Mouse (Mus musculus) adrenal gland, postnatal 36 days (tissue): ENCODE data around the gene Sort1. TPM values are rescaled to one million over a fixed set of nuclear protein-coding genes. Genes with fewer than 3 reads are reported as not detected.

ENCODE experiments used
- DNase-seq, 2 experiments: peaks; one replicate each; pipeline ENCODE4 v3.0.0; 2021; ENCODE audit warnings: mixed read lengths in 1 of 2
- total RNA-seq, 2 experiments: library from RNA; stranded (reverse); gene quantifications; 2 replicates each; pipeline ENCODE4 v1.2.3; 2021

Gene Sort1
- total RNA-seq, 2 experiments from 2014 or later: 40.7 to 50.8 TPM

GRCm38 (mm10) chr3:108295379-108296219, 11.7 kb downstream of the Sort1 start:
- DNase-seq: peak; percentile 41 to 74

DNA sequence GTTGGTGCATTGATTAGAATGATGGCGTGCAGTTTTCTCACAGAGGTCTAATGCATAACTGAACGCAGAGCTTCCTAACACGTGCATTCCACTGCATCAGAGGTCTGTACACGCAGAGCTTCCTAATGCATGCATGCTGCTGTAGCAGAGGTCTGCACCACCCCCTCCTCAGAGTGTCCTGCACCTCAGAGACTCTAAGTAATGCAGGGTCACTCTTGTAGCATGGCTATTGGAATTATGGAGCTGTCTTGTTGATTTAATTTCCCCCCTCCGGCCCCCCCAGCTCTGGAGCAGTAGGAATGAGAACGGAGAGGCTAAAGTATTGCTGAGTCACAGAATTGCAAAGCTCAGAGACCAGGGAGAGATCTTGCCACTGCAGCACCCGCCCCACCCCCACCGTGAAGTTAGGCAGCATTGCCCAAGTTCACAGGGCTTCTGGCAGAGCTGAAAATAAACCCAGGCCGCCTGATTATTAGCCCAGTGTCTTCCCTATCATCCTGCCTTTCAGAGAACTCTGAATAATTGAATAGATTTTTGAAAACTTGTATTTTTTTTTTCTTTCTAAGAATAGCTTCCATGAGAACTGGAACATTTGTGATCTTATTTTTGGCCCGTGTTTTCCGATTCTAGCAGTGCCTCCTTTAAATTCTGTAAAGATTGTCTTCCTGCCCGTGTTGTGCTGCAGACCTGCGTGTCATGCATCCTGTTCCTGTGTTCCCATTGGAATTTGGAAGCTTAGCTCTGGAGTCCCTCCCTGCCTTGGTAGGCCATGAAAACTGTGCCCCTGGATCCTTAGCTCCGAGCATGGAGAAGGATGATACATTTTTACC, 12.6 kb downstream of the Sort1 start:
- peak; percentile 79 to 90 for DNase-seq

DNA sequence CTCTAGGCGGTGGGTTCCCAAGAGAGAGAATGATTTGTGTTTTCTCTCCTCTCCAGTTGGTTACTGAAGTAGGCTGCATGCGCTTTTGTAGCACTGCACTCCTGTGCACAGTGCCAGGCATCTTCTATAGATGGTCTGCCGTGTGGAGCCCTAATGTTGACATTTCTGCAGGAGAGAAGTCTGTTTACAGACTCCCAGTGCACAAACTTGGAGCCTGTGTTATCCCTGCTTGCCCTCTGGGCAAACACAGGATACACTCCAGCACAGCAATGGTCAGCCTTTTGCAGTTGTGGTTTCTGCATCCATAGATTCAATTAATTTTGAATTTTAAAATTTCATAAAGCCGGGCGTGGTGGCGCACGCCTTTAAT, 13.2 kb downstream of the Sort1 start:
- DNase-seq: no peak

DNA sequence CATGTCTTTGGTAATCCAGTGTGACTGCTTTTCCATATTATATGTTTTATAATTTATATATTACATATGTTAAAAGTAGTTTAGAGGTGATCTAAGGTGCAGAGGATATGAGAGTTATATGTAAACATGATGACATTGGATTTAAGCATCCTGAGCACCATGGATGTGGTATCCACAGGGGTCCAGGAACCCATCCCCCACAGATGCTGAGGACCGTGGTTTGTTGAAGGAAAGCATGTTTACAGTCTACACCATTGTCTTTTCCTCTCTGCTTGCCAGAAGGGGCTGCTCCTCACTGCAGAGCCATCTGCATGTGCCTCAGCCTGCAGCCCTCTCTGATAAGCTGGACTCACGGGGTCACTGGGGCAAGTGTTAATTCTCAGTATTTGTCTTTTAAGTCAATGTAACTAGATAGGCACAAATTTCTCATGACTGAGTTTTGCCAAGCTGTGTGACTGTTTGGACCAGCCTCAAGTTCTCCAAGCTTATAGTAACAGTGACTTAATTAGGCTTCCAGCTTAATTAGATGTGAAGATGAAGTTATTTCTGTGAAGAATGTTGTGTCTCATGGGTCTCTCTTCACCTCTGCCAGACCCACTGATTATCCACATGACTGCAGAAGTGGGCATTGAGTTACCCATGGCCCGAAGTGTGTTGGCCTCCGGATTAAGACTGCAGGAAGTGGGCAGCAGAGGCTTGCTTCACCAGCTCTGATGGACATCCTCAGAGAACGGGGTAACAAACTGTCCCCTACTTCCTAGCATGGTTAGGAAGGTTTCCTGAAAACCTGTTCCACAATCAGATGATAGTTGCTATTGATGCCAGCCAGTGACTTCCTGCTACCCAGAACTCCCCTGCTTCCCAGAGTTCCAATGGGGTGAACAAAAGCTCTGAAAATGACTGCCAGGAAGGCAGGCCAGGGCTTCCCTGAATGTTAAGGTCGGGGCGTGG, 14.0 kb downstream of the Sort1 start:
- DNase-seq: no peak

DNA sequence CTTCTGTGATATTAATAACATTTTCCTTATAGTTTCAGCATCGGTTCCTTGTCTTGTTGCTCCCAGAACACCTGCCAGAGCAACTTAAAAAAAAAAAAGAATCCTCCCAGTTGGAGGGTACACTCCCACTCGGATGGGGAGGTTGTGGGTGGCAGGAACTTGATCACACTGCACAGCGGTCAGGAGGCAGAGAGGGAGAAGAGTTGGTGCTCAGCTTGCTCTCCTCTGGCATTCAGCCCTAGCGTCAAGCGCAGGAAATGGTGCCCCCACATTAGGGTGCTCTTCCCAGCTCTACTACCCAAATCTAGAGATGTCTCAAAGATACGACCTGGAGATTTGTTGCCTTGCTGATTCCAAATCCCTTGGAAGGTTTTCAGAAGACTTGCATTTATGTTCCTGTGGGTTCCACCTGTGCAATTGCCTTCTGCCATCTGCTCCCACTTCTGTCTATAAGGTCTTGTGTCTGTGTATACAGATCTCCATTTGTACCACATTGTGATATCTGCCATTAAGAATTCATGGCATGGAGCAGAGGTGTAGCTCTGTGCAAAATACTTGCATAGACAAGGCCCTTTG, 16.7 kb downstream of the Sort1 start:
- no peak for DNase-seq

DNA sequence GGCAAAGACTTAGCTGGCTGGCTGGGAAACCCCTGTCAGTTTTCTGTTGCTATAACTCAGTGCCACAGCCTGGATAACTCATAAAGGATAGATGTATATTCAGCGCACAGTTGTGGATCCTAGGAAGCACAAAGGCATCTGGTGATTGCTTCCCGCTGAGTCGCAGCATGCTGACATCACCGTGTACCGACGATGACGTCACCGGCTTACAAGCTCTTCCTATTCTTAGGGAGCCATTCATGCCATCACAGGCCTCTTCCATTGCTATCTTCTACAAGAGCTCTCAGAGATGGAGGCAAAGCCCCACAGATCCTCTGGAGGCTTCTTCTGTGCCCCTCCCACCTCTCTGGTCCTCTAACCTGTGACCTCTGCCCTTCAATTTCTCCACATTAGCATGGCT, 19.8 kb downstream of the Sort1 start:
- no peak for DNase-seq

- DNase-seq: no peak
These were observed 20.9 kb downstream of the Sort1 start for GRCm38 (mm10) chr3:108304747-108305146.

- DNase-seq: no peak
These were observed 22.5 kb downstream of the Sort1 start for GRCm38 (mm10) chr3:108306387-108306786.

DNA sequence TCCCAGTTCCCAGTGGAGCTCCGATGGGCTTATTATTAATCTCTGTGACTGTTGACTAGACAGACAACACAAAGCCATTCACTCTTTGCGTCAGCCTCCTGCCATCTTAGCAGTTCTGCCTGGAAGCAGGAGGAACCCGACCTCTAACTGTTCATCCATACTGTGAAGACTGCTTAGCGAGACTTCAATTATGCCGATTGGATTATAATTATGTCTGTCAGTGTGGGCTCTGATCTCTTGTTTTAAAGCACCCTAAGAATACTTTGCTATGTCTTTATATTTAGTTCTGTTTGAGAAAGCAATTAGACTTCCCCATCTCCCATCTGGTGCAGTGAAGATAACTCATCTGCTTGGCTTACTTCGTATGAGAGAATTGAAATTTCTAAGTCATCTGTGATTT, 23.6 kb downstream of the Sort1 start:
- DNase-seq: no peak

DNA sequence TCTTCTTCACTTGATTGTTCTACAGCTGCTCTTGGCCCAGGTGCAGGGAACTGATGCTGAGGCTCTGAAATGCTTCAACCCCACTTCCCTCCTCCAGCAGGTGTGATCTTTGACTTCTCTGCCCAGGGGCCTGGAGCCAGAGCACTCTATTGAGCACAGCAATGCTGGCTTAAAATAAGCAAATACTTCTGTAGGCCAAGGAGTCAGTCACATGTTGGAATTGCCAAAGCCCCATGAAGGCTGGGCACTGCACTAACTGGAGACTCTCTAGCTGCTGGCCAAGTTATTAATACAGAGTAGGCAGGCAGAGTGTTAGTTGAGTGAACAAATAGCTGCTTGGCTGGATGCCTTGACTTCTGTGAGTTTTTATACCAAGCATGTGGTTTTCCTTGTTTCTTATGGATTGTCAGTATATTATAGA, 27.0 kb downstream of the Sort1 start:
- DNase-seq: peak in 1 of 2 experiments; percentile 29

GRCm38 (mm10) chr3:108311688-108312087, 27.8 kb downstream of the Sort1 start:
- peak; percentile 20 to 44 for DNase-seq

- DNase-seq: no peak
These were observed 28.5 kb downstream of the Sort1 start for GRCm38 (mm10) chr3:108312414-108312813.

DNA sequence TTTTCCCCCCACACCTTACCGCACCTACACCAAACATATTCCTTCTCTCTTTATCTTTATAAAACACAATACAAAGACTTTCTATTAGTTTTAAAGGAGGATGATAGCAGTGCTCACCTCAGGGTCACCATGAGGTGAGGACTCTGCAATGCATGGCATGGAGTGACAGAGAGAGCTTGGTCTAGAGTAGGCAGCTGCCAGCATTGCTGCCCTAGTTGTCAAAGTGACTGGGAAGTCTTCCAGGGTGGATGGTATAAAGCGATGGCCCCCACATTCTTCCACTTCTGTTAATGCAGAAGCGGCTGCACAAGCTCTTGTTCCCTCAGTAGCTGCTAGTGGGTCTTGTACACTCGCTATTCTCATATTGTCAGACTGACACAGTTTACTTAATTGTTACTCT, 29.3 kb downstream of the Sort1 start:
- DNase-seq: no peak

DNA sequence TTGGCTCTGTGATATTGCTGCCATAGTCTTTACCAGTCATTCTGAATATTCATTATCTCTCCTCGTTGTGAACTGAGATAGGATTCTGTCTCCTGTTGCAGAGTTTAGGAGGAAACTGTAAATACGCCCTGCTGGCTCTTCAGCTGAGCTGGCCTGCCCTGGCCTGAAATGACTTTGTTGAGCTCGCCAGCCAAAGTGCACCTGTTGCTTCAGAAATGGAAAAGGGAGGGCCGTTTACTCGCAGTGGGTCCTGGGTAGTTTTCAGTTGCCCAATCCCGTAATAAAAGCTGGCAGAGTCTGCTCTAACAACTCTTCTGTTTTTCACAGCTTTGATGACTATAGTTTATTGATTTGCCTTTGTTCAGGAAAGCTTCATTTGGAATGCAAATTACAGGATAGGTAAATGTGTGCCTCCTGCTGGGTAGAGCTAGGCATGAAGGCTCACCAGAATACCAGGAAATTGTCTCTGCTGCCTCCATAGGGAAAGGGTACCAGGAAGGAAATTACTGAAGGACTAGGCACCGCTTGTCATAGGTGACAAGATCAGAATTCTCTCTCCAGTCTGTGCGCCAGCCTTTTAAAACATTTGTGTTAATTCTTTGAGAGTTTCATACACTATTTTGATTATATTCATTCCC, 30.3 kb downstream of the Sort1 start:
- peak in 1 of 2 experiments; percentile 40 for DNase-seq

GRCm38 (mm10) chr3:108318517-108318916, 34.6 kb downstream of the Sort1 start:
- no peak for DNase-seq

DNA sequence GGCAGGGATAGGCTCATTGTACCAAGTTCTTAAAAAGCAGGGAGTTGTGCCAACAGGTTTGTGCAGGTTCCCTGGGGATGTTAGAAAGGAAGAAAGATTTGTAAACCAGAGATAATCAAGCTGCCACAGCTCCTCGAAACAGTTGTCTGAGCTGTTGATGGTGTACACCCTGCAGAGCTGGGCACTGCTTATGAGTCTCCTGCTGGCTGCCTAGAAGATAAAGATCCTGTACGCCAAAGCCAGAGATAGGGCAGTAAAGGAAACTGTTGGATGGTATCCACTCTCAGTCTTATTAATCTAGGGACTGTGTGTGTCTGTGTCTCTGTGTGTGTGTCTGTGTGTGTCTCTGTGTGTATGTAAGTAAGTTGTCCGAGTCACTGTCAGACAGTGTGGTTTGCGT, 37.8 kb downstream of the Sort1 start:
- DNase-seq: no peak

- DNase-seq: peak in 1 of 2 experiments; percentile 21
These were observed 38.3 kb downstream of the Sort1 start for GRCm38 (mm10) chr3:108322136-108322535.

- DNase-seq: no peak
These were observed 39.1 kb downstream of the Sort1 start for GRCm38 (mm10) chr3:108322962-108323361.

DNA sequence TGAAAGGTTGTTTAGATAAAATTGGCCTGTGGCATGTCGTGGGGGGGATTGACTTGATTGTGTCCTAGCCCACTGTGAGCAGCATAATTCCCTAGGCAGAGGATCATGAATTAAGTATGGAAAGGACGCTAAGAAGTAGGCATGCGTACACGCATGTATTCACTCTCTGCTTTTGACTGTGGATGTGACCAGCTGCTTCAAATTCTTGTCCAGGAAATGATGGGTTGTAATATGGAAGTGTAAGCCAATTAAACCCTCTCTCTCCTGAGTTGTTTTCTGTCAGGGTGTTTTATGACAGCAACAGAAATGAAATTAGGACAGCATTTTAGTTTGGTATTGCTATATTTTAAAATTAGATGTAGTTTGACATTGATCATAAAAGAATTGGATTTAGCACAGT, 41.0 kb downstream of the Sort1 start:
- DNase-seq: no peak

DNA sequence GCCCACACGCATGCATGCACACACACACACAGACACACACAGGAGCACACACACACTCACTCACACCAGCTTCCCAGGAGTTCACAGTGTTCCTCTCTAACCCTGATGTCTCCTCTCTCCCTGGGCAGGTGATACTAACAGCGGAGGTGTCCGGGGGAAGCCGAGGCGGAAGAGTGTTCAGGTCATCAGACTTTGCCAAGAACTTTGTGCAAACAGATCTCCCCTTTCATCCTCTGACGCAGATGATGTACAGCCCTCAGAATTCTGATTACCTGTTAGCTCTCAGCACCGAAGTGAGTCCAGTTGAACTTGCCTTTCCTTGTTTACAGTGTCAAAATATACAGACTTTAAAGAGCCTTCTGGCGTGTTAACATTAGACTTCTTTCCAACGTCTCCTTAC, 41.6 kb downstream of the Sort1 start:
- DNase-seq: no peak

DNA sequence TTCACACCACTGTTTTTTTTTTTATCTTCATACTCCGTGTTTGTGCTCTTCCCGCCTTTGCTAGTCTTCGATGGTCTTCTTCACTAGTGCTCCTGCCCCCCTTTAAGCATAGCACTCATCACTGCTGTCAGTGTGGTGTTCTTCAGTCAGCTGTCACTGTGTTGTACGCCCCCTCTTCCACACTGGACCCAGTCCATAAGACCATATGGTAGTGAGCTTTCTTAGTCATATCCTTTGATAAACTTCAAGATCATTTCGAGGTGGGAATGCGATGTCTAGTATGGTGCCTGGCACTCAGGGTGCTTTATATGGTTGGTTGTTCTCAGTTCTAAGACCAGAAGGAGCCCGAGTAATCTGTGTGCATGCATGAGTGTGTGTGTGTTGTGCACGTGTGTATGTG, 43.4 kb downstream of the Sort1 start:
- DNase-seq: no peak
